26 mouse cellular contexts compared by ENCODE assay signal in genomic region chr12:71370091-71370490, GRCm38 (mm10).
"Had no signal": no experiment of that assay in that cellular context is flagged by ENCODE, and none has a peak within 500 bp of the region (broad histone marks: within the 10 kb centered on the region; RNA-seq: fewer than 3 reads in every experiment).

No protein-coding gene starts in this region.

- DNase-seq: gastrocnemius, postnatal 14 days; gastrocnemius, postnatal 36 days; heart, adult 18-20 months; heart, postnatal 10 days; heart, postnatal 36 days; kidney, adult 11 months; kidney, adult 2 months; kidney, adult 9 months; kidney, postnatal 14 days; kidney, postnatal 36 days; layer of hippocampus, adult 9-11 months; layer of hippocampus, postnatal 36 days; left cerebral cortex, postnatal 4 days; liver, embryonic 13.5 days had no signal

- H3K9ac ChIP-seq: heart, embryonic 12.5 days; hindbrain, embryonic 13.5 days; hindbrain, embryonic 15.5 days; kidney, embryonic 15.5 days; limb, embryonic 13.5 days; limb, embryonic 15.5 days; liver, embryonic 13.5 days; liver, embryonic 15.5 days had no signal

- H3K4me2 ChIP-seq: heart, embryonic 12.5 days; hindbrain, embryonic 13.5 days; hindbrain, embryonic 15.5 days; kidney, embryonic 15.5 days; limb, embryonic 13.5 days; limb, embryonic 15.5 days; liver, embryonic 11.5 days; liver, embryonic 13.5 days; liver, embryonic 15.5 days had no signal

- H3K36me3 ChIP-seq: heart, embryonic 10.5 days; heart, embryonic 12.5 days; hindbrain, embryonic 13.5 days; hindbrain, embryonic 15.5 days; kidney, embryonic 15.5 days; limb, embryonic 13.5 days; limb, embryonic 15.5 days; liver, embryonic 13.5 days; liver, embryonic 15.5 days had no signal

- ATAC-seq: hindbrain, postnatal 0 days; intestine, embryonic 16.5 days had no signal

- H3K4me1 ChIP-seq: liver, embryonic 15.5 days had no signal

- H3K27me3 ChIP-seq: heart, embryonic 12.5 days; hindbrain, embryonic 13.5 days; hindbrain, embryonic 15.5 days; kidney, embryonic 15.5 days; liver, embryonic 13.5 days; liver, embryonic 15.5 days had no signal

- H3K27ac ChIP-seq: heart, embryonic 10.5 days; hindbrain, embryonic 13.5 days; hindbrain, embryonic 15.5 days; hindbrain, postnatal 0 days; kidney, embryonic 15.5 days; kidney, postnatal 0 days; limb, embryonic 13.5 days; limb, embryonic 15.5 days; liver, embryonic 13.5 days had no signal

- H3K9me3 ChIP-seq: heart, embryonic 10.5 days; hindbrain, embryonic 13.5 days; hindbrain, embryonic 15.5 days; kidney, embryonic 15.5 days; limb, embryonic 13.5 days; limb, embryonic 15.5 days; liver, embryonic 13.5 days; liver, embryonic 15.5 days had no signal

- H3K4me3 ChIP-seq: heart, embryonic 10.5 days; heart, embryonic 12.5 days; hindbrain, embryonic 13.5 days; hindbrain, embryonic 15.5 days; kidney, embryonic 15.5 days; limb, embryonic 13.5 days; limb, embryonic 15.5 days; liver, embryonic 13.5 days; liver, embryonic 15.5 days had no signal
